Mouse (Mus musculus) liver, postnatal 0 days (tissue): ENCODE measurements at regions not wholly inside any gene's neighbourhood (a gene's known extent, or its start where the extent isn't known, plus 50 kb on each side); places are given as distances from the start of the nearest gene placed in this dataset.

Experiments used
- CTCF ChIP-seq: sonication (generic); IDR thresholded peaks from 2 replicates; pipeline ENCODE4 v1.5.1; 2016; ENCODE audit warnings: antibody characterized with exemption, low read depth
- EP300 ChIP-seq: IDR thresholded peaks from 2 replicates; pipeline ENCODE4 v1.6.1; 2016; ENCODE audit warnings: antibody characterized with exemption, low read depth, mild to moderate bottlenecking

- TF ChIP-seq CTCF, result no peak
- no peak for TF ChIP-seq EP300
These were observed 182.7 kb upstream of the Mki67 start for GRCm38 (mm10) chr7:135898876-135899275.
